Mouse (Mus musculus) CD4-positive, CD25-positive, alpha-beta regulatory T cell, adult 2 months (primary cell): ENCODE results near the gene Emg1.
A peak's percentile ranks its signal among the peaks of the same experiment; 100 is the strongest.

ENCODE experiments used
- DNase-seq: peaks from one replicate; pipeline ENCODE4 v3.0.0-alpha.2; 2012; ENCODE audit warnings: low read depth, low spot score

The Emg1 gene

GRCm38 (mm10) chr6:124711824-124712782 lies at the start of gene Emg1, which contains the start of gene Phb2:
Gene Emg1 (minus strand): TSS chr6:124712178.
Gene Phb2 (plus strand): TSS chr6:124712336.
- peak; percentile 98 for DNase-seq

- peak; percentile 94 for DNase-seq
Measured at GRCm38 (mm10) chr6:124759259-124759658, 47.3 kb upstream of the Emg1 start.

- DNase-seq = no peak
Measured at GRCm38 (mm10) chr6:124758849-124759232, 46.9 kb upstream of the Emg1 start.

GRCm38 (mm10) chr6:124757909-124758848 lies 46.2 kb upstream of the Emg1 start:
- DNase-seq = no peak

- no peak for DNase-seq
Measured at GRCm38 (mm10) chr6:124757351-124757880, 45.4 kb upstream of the Emg1 start.

GRCm38 (mm10) chr6:124756652-124757350 lies 44.8 kb upstream of the Emg1 start:
- DNase-seq = peak; percentile 60

- DNase-seq = peak; percentile 68
Measured at GRCm38 (mm10) chr6:124755831-124756595, 44.0 kb upstream of the Emg1 start, which contains the start of the genes Gm45234 and Atn1. Gene Gm45234 (minus strand): TSS chr6:124756021. Gene Atn1 (minus strand): TSS chr6:124756524.

GRCm38 (mm10) chr6:124755306-124755705 lies 43.3 kb upstream of the Emg1 start:
- no peak for DNase-seq

- no peak for DNase-seq
Measured at GRCm38 (mm10) chr6:124753861-124754260, 41.9 kb upstream of the Emg1 start.

- DNase-seq = peak; percentile 80
Measured at GRCm38 (mm10) chr6:124750405-124750804, 38.4 kb upstream of the Emg1 start.

GRCm38 (mm10) chr6:124746654-124747632 lies 35.0 kb upstream of the Emg1 start:
- no peak for DNase-seq

- no peak for DNase-seq
Measured at GRCm38 (mm10) chr6:124746296-124746605, 34.3 kb upstream of the Emg1 start.

GRCm38 (mm10) chr6:124745490-124746295 lies 33.7 kb upstream of the Emg1 start:
- DNase-seq = peak; percentile 96

GRCm38 (mm10) chr6:124744755-124745321 lies 32.9 kb upstream of the Emg1 start:
- no peak for DNase-seq

GRCm38 (mm10) chr6:124743647-124744046 lies 31.7 kb upstream of the Emg1 start:
- DNase-seq = no peak

GRCm38 (mm10) chr6:124742839-124743514 lies 31.0 kb upstream of the Emg1 start:
- no peak for DNase-seq

GRCm38 (mm10) chr6:124741842-124742241 lies 29.9 kb upstream of the Emg1 start:
- DNase-seq = no peak
